ENCODE assay signal across 22 mouse cellular contexts in the genomic region with DNA sequence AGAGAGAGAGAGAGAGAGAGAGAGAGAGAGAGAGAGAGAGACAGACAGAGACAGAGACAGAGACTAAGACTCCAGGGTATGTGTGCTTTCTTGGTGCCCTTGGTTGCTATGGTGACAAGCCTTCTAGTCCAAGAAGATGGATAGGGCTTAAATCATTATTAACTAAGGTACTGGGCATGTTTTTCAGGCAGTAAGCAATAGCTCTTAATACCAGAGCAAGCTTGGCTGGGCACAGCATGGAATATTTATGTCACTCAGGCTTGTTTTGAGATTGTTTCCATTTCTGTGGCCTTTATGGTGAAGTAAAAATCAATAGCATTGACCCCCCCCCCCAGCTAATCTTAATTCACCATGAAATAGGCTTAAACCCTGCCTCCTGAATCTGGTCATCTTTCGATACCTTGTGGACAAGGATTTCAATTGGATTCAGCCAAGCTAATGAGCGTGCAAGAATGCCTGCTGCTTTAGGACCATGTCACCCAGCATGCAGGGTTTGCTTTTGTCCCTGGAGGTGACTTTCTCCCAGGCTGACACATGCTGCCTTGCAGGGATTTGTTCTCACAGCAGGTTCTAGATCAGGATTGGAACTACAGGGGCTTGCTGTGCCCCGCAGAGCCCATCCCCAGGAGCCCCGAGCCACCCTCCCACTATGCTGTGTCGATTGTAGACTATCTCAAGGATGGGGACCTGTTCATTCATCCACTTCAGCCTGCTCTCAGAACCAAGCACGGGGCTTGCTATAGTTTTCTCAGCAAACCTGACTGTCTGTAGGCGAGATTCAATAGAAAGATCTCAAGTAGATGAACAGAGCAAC. TPM values are rescaled to one million over a fixed set of nuclear protein-coding genes. Genes with fewer than 3 reads are reported as not detected.
DNase-seq lines count a peak whose midpoint lies in the region; ATAC-seq and TF ChIP-seq lines count a peak whose summit lies in the region.
"Had no signal": no experiment of that assay in that cellular context is flagged by ENCODE, and none has a peak within 500 bp of the region (broad histone marks: within the 10 kb centered on the region; RNA-seq: fewer than 3 reads in every experiment).

No protein-coding gene starts in this region.

- 31% methylated on average over 7 of the region's 7 CpGs for WGBS in hindbrain, embryonic 15.5 days
- 15% methylated on average over 7 of the region's 7 CpGs for WGBS in midbrain, embryonic 15.5 days

- peak; percentile 50 for DNase-seq in embryo, embryonic 11 days
- DNase-seq in retina, embryonic 14.5 days (ENCODE audit: low spot score): peak; percentile 56
- DNase-seq in left cerebral cortex, adult 2 months (ENCODE audit: extremely low spot score in 1 of 2, low spot score in 2 of 2): no peak
- DNase-seq in urinary bladder, adult 18-20 months (ENCODE audit: low spot score in 2 of 2): no peak
- DNase-seq in heart, postnatal 10 days: no peak
- DNase-seq: cerebellum, adult 9-11 months; forebrain, postnatal 0 days; gastrocnemius, postnatal 14 days; kidney, postnatal 14 days; liver, embryonic 13.5 days; thymus, postnatal 25 days had no signal

- no peaks in the 10 kb centered on the region for H3K9me3 ChIP-seq in hindbrain, embryonic 15.5 days
- no peaks in the 10 kb centered on the region for H3K9me3 ChIP-seq in midbrain, embryonic 15.5 days
- H3K9me3 ChIP-seq: embryonic facial prominence, embryonic 10.5 days; heart, embryonic 10.5 days; liver, embryonic 13.5 days; megakaryocyte, embryonic 14.5 days had no signal

- peaks cover 13% of the 10 kb centered on the region for H3K4me1 ChIP-seq in hindbrain, embryonic 15.5 days (replicated peaks)
- H3K4me1 ChIP-seq in midbrain, embryonic 15.5 days: peaks cover 14% of the 10 kb centered on the region
- H3K4me1 ChIP-seq: embryonic facial prominence, embryonic 10.5 days; heart, embryonic 10.5 days; liver, embryonic 13.5 days; megakaryocyte, embryonic 14.5 days had no signal

- peak overlapping the region; percentile 74 for H3K27ac ChIP-seq in hindbrain, embryonic 15.5 days (replicated peaks)
- H3K27ac ChIP-seq in midbrain, embryonic 15.5 days: peak overlapping the region; percentile 66
- no peak overlapping the region for H3K27ac ChIP-seq in left cerebral cortex, adult 2 months
- H3K27ac ChIP-seq: embryonic facial prominence, embryonic 10.5 days; heart, embryonic 10.5 days; liver, embryonic 13.5 days had no signal

- no peak for TF ChIP-seq CTCF in left cerebral cortex, adult 2 months (IDR thresholded peaks at IDR 0.05)

- no peak overlapping the region for H3K4me3 ChIP-seq in hindbrain, embryonic 15.5 days
- H3K4me3 ChIP-seq in midbrain, embryonic 15.5 days: no peak overlapping the region
- H3K4me3 ChIP-seq in left cerebral cortex, adult 2 months: no peak overlapping the region
- H3K4me3 ChIP-seq: embryonic facial prominence, embryonic 10.5 days; erythroblast, embryonic 14.5 days; heart, embryonic 10.5 days; liver, embryonic 13.5 days; megakaryocyte, embryonic 14.5 days had no signal

- H3K4me2 ChIP-seq in hindbrain, embryonic 15.5 days: no peak overlapping the region
- H3K4me2 ChIP-seq in midbrain, embryonic 15.5 days: no peak overlapping the region
- H3K4me2 ChIP-seq: liver, embryonic 13.5 days had no signal

- ATAC-seq in hindbrain, embryonic 15.5 days (ENCODE audit: low FRiP score, low read depth): peak; percentile 56
- ATAC-seq in midbrain, embryonic 15.5 days (replicated peaks): peak; percentile 77
- ATAC-seq: forebrain, postnatal 0 days; intestine, postnatal 0 days; lung, postnatal 0 days had no signal

- H3K36me3 ChIP-seq in hindbrain, embryonic 15.5 days: no peaks in the 10 kb centered on the region
- no peaks in the 10 kb centered on the region for H3K36me3 ChIP-seq in midbrain, embryonic 15.5 days (replicated peaks)
- H3K36me3 ChIP-seq: embryonic facial prominence, embryonic 10.5 days; heart, embryonic 10.5 days; liver, embryonic 13.5 days had no signal

- peaks cover 10% of the 10 kb centered on the region for H3K27me3 ChIP-seq in hindbrain, embryonic 15.5 days
- H3K27me3 ChIP-seq in midbrain, embryonic 15.5 days (replicated peaks): peaks cover 62% of the 10 kb centered on the region
- H3K27me3 ChIP-seq: liver, embryonic 13.5 days; megakaryocyte, embryonic 14.5 days had no signal

- intact Hi-C loops in left cerebral cortex, adult 2 months (cut with DNase I): no loop called here
- intact Hi-C loops in heart, postnatal 10 days (cut with DNase I): no loop called here

- no peak overlapping the region for H3K9ac ChIP-seq in hindbrain, embryonic 15.5 days
- no peak overlapping the region for H3K9ac ChIP-seq in midbrain, embryonic 15.5 days
- H3K9ac ChIP-seq: forebrain, postnatal 0 days; liver, embryonic 13.5 days had no signal

RNA-seq across cellular contexts. Expression of a gene that starts 51.5 kb away (rescaled TPM):
- polyA plus RNA-seq in hindbrain, embryonic 15.5 days (2015; fragmentation: Nextera tagmentation; extraction: Ambion mirVana): 80.6 and 83.2 TPM in 2 replicates
- 34.0 and 37.0 TPM in 2 replicates for polyA plus RNA-seq in midbrain, embryonic 15.5 days (2015; fragmentation: Nextera tagmentation; extraction: Ambion mirVana)
- 10 to 100 TPM; 75.3 to 84.5 TPM for total RNA-seq in left cerebral cortex, adult 2 months (2021)
- not detected for total RNA-seq in heart, postnatal 10 days (2021)
- total RNA-seq: heart, postnatal 25 days; neutrophil, adult 5-6 weeks had no signal
- polyA plus RNA-seq: erythroblast, embryonic 14.5 days; intestine, postnatal 0 days; lung, postnatal 0 days; spleen, adult 2 months had no signal

Comparison
In these comparisons a context has a peak if more than half of its experiments do, and no peak if none do; other contexts are left out.
1. DNase-seq: peak in embryo, embryonic 11 days (single experiment) and retina, embryonic 14.5 days (single experiment); none in left cerebral cortex, adult 2 months (0 of 2), urinary bladder, adult 18-20 months (0 of 2) and heart, postnatal 10 days (0 of 2).
2. RNA of a gene that starts 51.5 kb away (total RNA-seq): 75.3 to 84.5 TPM in left cerebral cortex, adult 2 months; not detected in heart, postnatal 10 days; every median in the first group is over 10 times any median in the second.